Comparison of ENCODE assay signal across 7 mouse cellular contexts in genomic region chr12:84175659-84176061, GRCm38 (mm10). TPM values are rescaled to one million over a fixed set of nuclear protein-coding genes. Genes with fewer than 3 reads are reported as not detected.
A peak's percentile ranks its signal among the peaks of the same experiment; 100 is the strongest.
DNase-seq lines count a peak whose midpoint lies in the region; ATAC-seq lines count a peak whose summit lies in the region.

No protein-coding gene starts in this region.

- H3K36me3 ChIP-seq in intestine, embryonic 14.5 days (ENCODE audit: control insufficient read depth, insufficient read depth, low read length), result peaks cover 35% of the 10 kb centered on the region
- peaks cover 37% of the 10 kb centered on the region for H3K36me3 ChIP-seq in midbrain, embryonic 10.5 days

- peak overlapping the region; percentile 64 for H3K9ac ChIP-seq in intestine, embryonic 14.5 days (ENCODE audit: low read length)

- intact Hi-C loops in left cerebral cortex, postnatal 36 days (cut with DNase I), result loop anchor here (5.0 kb wide), 1 partner anchor 42 kb away; the partner anchor contains the start of gene Elmsan1

- H3K4me3 ChIP-seq in intestine, embryonic 14.5 days (ENCODE audit: low read depth, low read length), result peak overlapping the region; percentile 39
- peak overlapping the region; percentile 56 for H3K4me3 ChIP-seq in midbrain, embryonic 10.5 days

- H3K4me1 ChIP-seq in intestine, embryonic 14.5 days (replicated peaks; ENCODE audit: control insufficient read depth, insufficient read depth, low read length), result peaks cover 68% of the 10 kb centered on the region
- H3K4me1 ChIP-seq in midbrain, embryonic 10.5 days, result peaks cover 60% of the 10 kb centered on the region

- no peaks in the 10 kb centered on the region for H3K9me3 ChIP-seq in intestine, embryonic 14.5 days (ENCODE audit: control insufficient read depth, low read length)
- no peaks in the 10 kb centered on the region for H3K9me3 ChIP-seq in midbrain, embryonic 10.5 days (replicated peaks)

- peak; percentile 94 to 97 for DNase-seq in adrenal gland, adult (ENCODE audit: inconsistent age in 2 of 2, low spot score in 1 of 2)
- peak; percentile 81 for DNase-seq in embryo, embryonic 10 days (ENCODE audit: low spot score)
- peak; percentile 77 for DNase-seq in gastrocnemius, postnatal 10 days
- peak; percentile 88 for DNase-seq in intestine, embryonic 14.5 days (ENCODE audit: low spot score)
- peak; percentile 82 to 86 for DNase-seq in left cerebral cortex, postnatal 36 days (ENCODE audit: low spot score in 2 of 2)
- DNase-seq in midbrain, embryonic 10.5 days (ENCODE audit: low spot score), result peak; percentile 72
- DNase-seq in right cerebral cortex, postnatal 4 days, result peak; percentile 76

- H3K27ac ChIP-seq in intestine, embryonic 14.5 days (ENCODE audit: low read depth), result peak overlapping the region; percentile 96
- H3K27ac ChIP-seq in midbrain, embryonic 10.5 days (replicated peaks), result peak overlapping the region; percentile 92

- no peaks in the 10 kb centered on the region for H3K27me3 ChIP-seq in intestine, embryonic 14.5 days (replicated peaks; ENCODE audit: control insufficient read depth, insufficient read depth, low read length)
- H3K27me3 ChIP-seq in midbrain, embryonic 10.5 days (ENCODE audit: low read depth, poor library complexity, severe bottlenecking), result no peaks in the 10 kb centered on the region

- peak overlapping the region; percentile 64 for H3K4me2 ChIP-seq in intestine, embryonic 14.5 days (ENCODE audit: low read length)

- peak; percentile 78 for ATAC-seq in intestine, embryonic 14.5 days (replicated peaks; ENCODE audit: low FRiP score, low TSS enrichment, low read depth)

- under 1% methylated on average over 20 of the region's 20 CpGs for WGBS in intestine, embryonic 14.5 days
- under 1% methylated on average over 20 of the region's 20 CpGs for WGBS in midbrain, embryonic 10.5 days

RNA-seq across cellular contexts. Expression of gene Pnma1, which starts 27.4 kb away (rescaled TPM):
- total RNA-seq in gastrocnemius, postnatal 10 days (2021), result under 1 TPM; 0.23 to 0.54 TPM
- 0.56 and 0.84 TPM in 2 replicates for polyA plus RNA-seq in intestine, embryonic 14.5 days (2014; fragmentation: Nextera tagmentation; extraction: Ambion mirVana)
- 1 to 10 TPM; 3.6 to 6.0 TPM for total RNA-seq in left cerebral cortex, postnatal 36 days (2021)
- 2.1 and 3.3 TPM in 2 replicates for polyA plus RNA-seq in midbrain, embryonic 10.5 days (2016; fragmentation: Nextera tagmentation; extraction: Ambion mirVana)

RNA-seq across cellular contexts. Expression of gene Elmsan1, which starts 43.0 kb away (rescaled TPM):
- 10 to 100 TPM; 15.6 to 18.5 TPM for total RNA-seq in gastrocnemius, postnatal 10 days (2021)
- polyA plus RNA-seq in intestine, embryonic 14.5 days (2014; fragmentation: Nextera tagmentation; extraction: Ambion mirVana), result 8.2 and 8.8 TPM in 2 replicates
- 10 to 100 TPM; 17.2 to 18.5 TPM for total RNA-seq in left cerebral cortex, postnatal 36 days (2021)
- polyA plus RNA-seq in midbrain, embryonic 10.5 days (2016; fragmentation: Nextera tagmentation; extraction: Ambion mirVana), result 5.9 and 6.3 TPM in 2 replicates

Comparison
In these comparisons a context has a peak if more than half of its experiments do, and no peak if none do; other contexts are left out.
1. Peak in every context shown above with its lines: DNase-seq, ATAC-seq, H3K4me3 ChIP-seq and H3K27ac ChIP-seq.